Mouse (Mus musculus): ENCODE data around the gene Akap4.

DNA sequence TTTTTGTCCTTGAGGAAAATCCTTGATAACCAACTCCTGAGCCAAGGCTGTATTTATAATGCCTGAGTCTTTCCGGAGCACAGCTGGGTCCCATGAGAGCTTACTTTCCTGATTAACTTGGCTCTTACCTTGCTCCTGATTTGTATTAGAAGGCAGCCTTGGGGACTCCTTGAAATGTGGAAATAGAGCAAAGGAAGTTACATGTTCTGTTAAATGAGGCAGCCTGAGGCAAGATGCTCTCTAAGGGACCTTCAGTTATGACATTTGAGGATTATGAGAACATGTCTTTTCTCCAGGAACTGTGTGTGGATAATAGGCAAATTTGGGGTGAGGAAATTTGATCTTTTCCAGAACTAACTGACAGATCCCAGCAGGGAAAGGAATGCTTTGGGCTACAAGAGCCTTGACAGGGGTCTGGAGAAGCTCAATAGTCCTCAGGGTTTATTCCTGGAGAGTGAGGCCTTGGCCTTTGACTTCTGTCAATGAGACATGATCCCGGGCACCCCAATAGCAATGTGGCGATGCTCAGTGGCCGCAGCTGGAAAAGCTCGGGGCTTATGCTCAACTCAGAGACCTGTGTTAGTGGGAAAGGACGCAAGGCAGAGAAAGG, 12.6 kb downstream of the Akap4 start:
- TF ChIP-seq GATA1 (IDR thresholded peaks at IDR 0.05; ENCODE audit: borderline replicate concordance, low read length), result no peak
- TF ChIP-seq CTCF (IDR thresholded peaks at IDR 0.05; ENCODE audit: low read depth, low read length), result no peak
- no peak for TF ChIP-seq GATA2 (IDR thresholded peaks at IDR 0.05; ENCODE audit: borderline replicate concordance, low read depth, low read length)

Measured in G1E (cell line).